ENCODE assay signal across 8 mouse cellular contexts in the genomic region with DNA sequence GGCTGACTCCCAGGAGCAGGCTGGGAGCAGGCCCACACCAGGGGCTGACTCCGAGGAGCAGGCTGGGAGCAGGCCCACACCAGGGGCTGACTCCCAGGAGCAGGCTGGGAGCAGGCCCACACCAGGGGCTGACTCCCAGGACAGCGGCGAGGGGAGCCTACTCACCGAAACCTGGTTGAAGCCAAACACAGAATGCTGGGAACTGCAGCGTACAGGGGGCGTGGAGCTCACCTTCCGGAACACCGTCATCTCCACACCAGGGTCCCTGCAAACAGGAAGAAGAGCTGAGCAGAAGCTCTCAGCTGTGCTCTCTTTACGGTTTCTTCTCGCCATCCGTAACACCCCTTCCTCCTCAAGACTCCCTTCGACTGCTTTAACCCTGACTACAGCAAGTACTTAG. TPM values are rescaled to one million over a fixed set of nuclear protein-coding genes. Genes with fewer than 3 reads are reported as not detected.
DNase-seq lines count a peak whose midpoint lies in the region; ATAC-seq lines count a peak whose summit lies in the region.
"Not testable (repeated sequence)": the region's sequence is repeated elsewhere in the genome, so short reads cannot be mapped to it uniquely, and the experiment has no call there.

No protein-coding gene starts in this region.

- H3K4me1 ChIP-seq in forebrain, embryonic 10.5 days, result peaks cover 42% of the 10 kb centered on the region
- peaks cover 32% of the 10 kb centered on the region for H3K4me1 ChIP-seq in heart, embryonic 13.5 days
- H3K4me1 ChIP-seq in hindbrain, embryonic 15.5 days (replicated peaks), result peaks cover 39% of the 10 kb centered on the region
- peaks cover 39% of the 10 kb centered on the region for H3K4me1 ChIP-seq in limb, embryonic 10.5 days
- H3K4me1 ChIP-seq in liver, embryonic 15.5 days (replicated peaks), result peaks cover 67% of the 10 kb centered on the region
- peaks cover 29% of the 10 kb centered on the region for H3K4me1 ChIP-seq in midbrain, embryonic 14.5 days (ENCODE audit: control insufficient read depth, insufficient read depth, low read length)
- peaks cover 31% of the 10 kb centered on the region for H3K4me1 ChIP-seq in stomach, embryonic 15.5 days

- H3K27ac ChIP-seq in forebrain, embryonic 10.5 days; heart, embryonic 13.5 days (replicated peaks); hindbrain, embryonic 15.5 days (replicated peaks); limb, embryonic 10.5 days; midbrain, embryonic 14.5 days (replicated peaks; ENCODE audit: low read depth, low read length); stomach, embryonic 15.5 days: not testable (repeated sequence)
- H3K27ac ChIP-seq in liver, embryonic 15.5 days (replicated peaks), result peak overlapping the region; percentile 95

- WGBS in forebrain, embryonic 10.5 days, result 93% methylated on average over 12 of the region's 12 CpGs
- WGBS in heart, embryonic 13.5 days, result 87% methylated on average over 12 of the region's 12 CpGs
- 98% methylated on average over 12 of the region's 12 CpGs for WGBS in hindbrain, embryonic 15.5 days
- 95% methylated on average over 12 of the region's 12 CpGs for WGBS in limb, embryonic 10.5 days
- 83% methylated on average over 12 of the region's 12 CpGs for WGBS in liver, embryonic 15.5 days (ENCODE audit: insufficient replicate concordance)
- 92% methylated on average over 12 of the region's 12 CpGs for WGBS in midbrain, embryonic 14.5 days
- WGBS in stomach, embryonic 15.5 days, result 91% methylated on average over 12 of the region's 12 CpGs

- H3K27me3 ChIP-seq in forebrain, embryonic 10.5 days (ENCODE audit: poor library complexity, severe bottlenecking); heart, embryonic 13.5 days (replicated peaks); hindbrain, embryonic 15.5 days; limb, embryonic 10.5 days (ENCODE audit: low read depth, poor library complexity, severe bottlenecking); liver, embryonic 15.5 days; midbrain, embryonic 14.5 days (ENCODE audit: control insufficient read depth, insufficient read depth, low read length); stomach, embryonic 15.5 days (replicated peaks): not testable (repeated sequence)

- peak overlapping the region; percentile 97 for H3K9ac ChIP-seq in heart, embryonic 13.5 days
- not testable (repeated sequence) for H3K9ac ChIP-seq in hindbrain, embryonic 15.5 days; midbrain, embryonic 14.5 days (replicated peaks; ENCODE audit: low read length); stomach, embryonic 15.5 days
- H3K9ac ChIP-seq in liver, embryonic 15.5 days, result peak overlapping the region; percentile 90

- H3K4me3 ChIP-seq in forebrain, embryonic 10.5 days, result peak overlapping the region; percentile 94
- H3K4me3 ChIP-seq in heart, embryonic 13.5 days, result peak overlapping the region; percentile 81
- H3K4me3 ChIP-seq in hindbrain, embryonic 15.5 days, result not testable (repeated sequence)
- H3K4me3 ChIP-seq in limb, embryonic 10.5 days, result peak overlapping the region; percentile 82
- H3K4me3 ChIP-seq in liver, embryonic 15.5 days (replicated peaks), result peak overlapping the region; percentile 84
- H3K4me3 ChIP-seq in midbrain, embryonic 14.5 days (replicated peaks; ENCODE audit: low read depth, low read length), result peak overlapping the region; percentile 89; the same call in 1 of the 2 replicates
- peak overlapping the region; percentile 97; the same call in 1 of the 2 replicates for H3K4me3 ChIP-seq in stomach, embryonic 15.5 days (replicated peaks)

- H3K9me3 ChIP-seq in forebrain, embryonic 10.5 days; heart, embryonic 13.5 days; hindbrain, embryonic 15.5 days; limb, embryonic 10.5 days (replicated peaks); liver, embryonic 15.5 days (replicated peaks); midbrain, embryonic 14.5 days (ENCODE audit: control insufficient read depth, low read length); stomach, embryonic 15.5 days: not testable (repeated sequence)

- H3K4me2 ChIP-seq in heart, embryonic 13.5 days, result peak overlapping the region; percentile 99
- peak overlapping the region; percentile 99 for H3K4me2 ChIP-seq in hindbrain, embryonic 15.5 days
- H3K4me2 ChIP-seq in liver, embryonic 15.5 days, result peak overlapping the region; percentile 99
- peak overlapping the region; percentile 100 for H3K4me2 ChIP-seq in midbrain, embryonic 14.5 days (ENCODE audit: low read length)
- H3K4me2 ChIP-seq in stomach, embryonic 15.5 days, result not testable (repeated sequence)

- not testable (repeated sequence) for ATAC-seq in heart, embryonic 13.5 days (ENCODE audit: extremely low read depth, insufficient number of reproducible peaks, low FRiP score, low TSS enrichment); hindbrain, embryonic 15.5 days (ENCODE audit: low FRiP score, low read depth); liver, embryonic 15.5 days (ENCODE audit: insufficient read depth); midbrain, embryonic 14.5 days (ENCODE audit: low FRiP score, low TSS enrichment); stomach, embryonic 15.5 days (ENCODE audit: insufficient read depth, low FRiP score, low read depth)

- DNase-seq in cerebellum, adult 11-12 months, result peak; percentile 37
- not testable (repeated sequence) for DNase-seq in forebrain, embryonic 10.5 days (ENCODE audit: extremely low spot score, low spot score); limb, embryonic 10.5 days (ENCODE audit: low spot score); midbrain, embryonic 14.5 days

- peaks cover 72% of the 10 kb centered on the region for H3K36me3 ChIP-seq in forebrain, embryonic 10.5 days (replicated peaks)
- H3K36me3 ChIP-seq in heart, embryonic 13.5 days, result peaks cover 63% of the 10 kb centered on the region
- peaks cover 44% of the 10 kb centered on the region for H3K36me3 ChIP-seq in hindbrain, embryonic 15.5 days
- peaks cover 77% of the 10 kb centered on the region for H3K36me3 ChIP-seq in limb, embryonic 10.5 days
- H3K36me3 ChIP-seq in liver, embryonic 15.5 days (replicated peaks), result peaks cover 63% of the 10 kb centered on the region
- peaks cover 52% of the 10 kb centered on the region for H3K36me3 ChIP-seq in midbrain, embryonic 14.5 days (ENCODE audit: control insufficient read depth, insufficient read depth, low read length)
- H3K36me3 ChIP-seq in stomach, embryonic 15.5 days, result peaks cover 40% of the 10 kb centered on the region

RNA-seq across cellular contexts. Expression of gene Map3k11, which starts 1.6 kb away (rescaled TPM):
- polyA plus RNA-seq in forebrain, embryonic 10.5 days (2016; fragmentation: Nextera tagmentation; extraction: Ambion mirVana), result 26.3 and 30.1 TPM in 2 replicates
- polyA plus RNA-seq in heart, embryonic 13.5 days (2015; fragmentation: Nextera tagmentation; extraction: Ambion mirVana), result 23.2 and 24.0 TPM in 2 replicates
- 12.3 and 13.4 TPM in 2 replicates for polyA plus RNA-seq in hindbrain, embryonic 15.5 days (2015; fragmentation: Nextera tagmentation; extraction: Ambion mirVana)
- polyA plus RNA-seq in limb, embryonic 10.5 days (2016; fragmentation: Nextera tagmentation; extraction: Ambion mirVana), result 35.3 and 42.2 TPM in 2 replicates
- 16.8 and 18.4 TPM in 2 replicates for polyA plus RNA-seq in liver, embryonic 15.5 days (2015; fragmentation: Nextera tagmentation; extraction: Ambion mirVana)
- 6.8 and 12.1 TPM in 2 replicates for polyA plus RNA-seq in midbrain, embryonic 14.5 days (2014; fragmentation: Nextera tagmentation; extraction: Ambion mirVana)
- polyA plus RNA-seq in stomach, embryonic 15.5 days (2015; fragmentation: Nextera tagmentation; extraction: Ambion mirVana), result 27.7 and 32.3 TPM in 2 replicates

RNA-seq across cellular contexts. Expression of gene Pcnx3, which starts 1.8 kb away (rescaled TPM):
- polyA plus RNA-seq in forebrain, embryonic 10.5 days (2016; fragmentation: Nextera tagmentation; extraction: Ambion mirVana), result 26.8 and 27.1 TPM in 2 replicates
- 13.6 and 14.9 TPM in 2 replicates for polyA plus RNA-seq in heart, embryonic 13.5 days (2015; fragmentation: Nextera tagmentation; extraction: Ambion mirVana)
- polyA plus RNA-seq in hindbrain, embryonic 15.5 days (2015; fragmentation: Nextera tagmentation; extraction: Ambion mirVana), result 23.9 and 26.7 TPM in 2 replicates
- 31.6 and 34.3 TPM in 2 replicates for polyA plus RNA-seq in limb, embryonic 10.5 days (2016; fragmentation: Nextera tagmentation; extraction: Ambion mirVana)
- 9.2 and 12.1 TPM in 2 replicates for polyA plus RNA-seq in liver, embryonic 15.5 days (2015; fragmentation: Nextera tagmentation; extraction: Ambion mirVana)
- 33.6 and 34.4 TPM in 2 replicates for polyA plus RNA-seq in midbrain, embryonic 14.5 days (2014; fragmentation: Nextera tagmentation; extraction: Ambion mirVana)
- polyA plus RNA-seq in stomach, embryonic 15.5 days (2015; fragmentation: Nextera tagmentation; extraction: Ambion mirVana), result 17.7 and 19.3 TPM in 2 replicates

RNA-seq across cellular contexts. Expression of gene Kcnk7, which starts 17.2 kb away (rescaled TPM):
- 0.19 TPM in 1 of 2 replicates, not detected in the other for polyA plus RNA-seq in forebrain, embryonic 10.5 days (2016; fragmentation: Nextera tagmentation; extraction: Ambion mirVana)
- polyA plus RNA-seq in heart, embryonic 13.5 days (2015; fragmentation: Nextera tagmentation; extraction: Ambion mirVana), result 0.29 TPM in 1 of 2 replicates, not detected in the other
- polyA plus RNA-seq in hindbrain, embryonic 15.5 days (2015; fragmentation: Nextera tagmentation; extraction: Ambion mirVana), result 0.14 and 0.30 TPM in 2 replicates
- polyA plus RNA-seq in limb, embryonic 10.5 days (2016; fragmentation: Nextera tagmentation; extraction: Ambion mirVana), result not detected in 2 replicates
- polyA plus RNA-seq in liver, embryonic 15.5 days (2015; fragmentation: Nextera tagmentation; extraction: Ambion mirVana), result 0.15 and 0.28 TPM in 2 replicates
- polyA plus RNA-seq in midbrain, embryonic 14.5 days (2014; fragmentation: Nextera tagmentation; extraction: Ambion mirVana), result 0.21 and 0.28 TPM in 2 replicates
- 0.52 and 1.3 TPM in 2 replicates for polyA plus RNA-seq in stomach, embryonic 15.5 days (2015; fragmentation: Nextera tagmentation; extraction: Ambion mirVana)

RNA-seq across cellular contexts. Expression of gene Sipa1, which starts 23.4 kb away (rescaled TPM):
- 20.9 and 21.1 TPM in 2 replicates for polyA plus RNA-seq in forebrain, embryonic 10.5 days (2016; fragmentation: Nextera tagmentation; extraction: Ambion mirVana)
- polyA plus RNA-seq in heart, embryonic 13.5 days (2015; fragmentation: Nextera tagmentation; extraction: Ambion mirVana), result 21.9 and 23.2 TPM in 2 replicates
- 17.1 and 20.1 TPM in 2 replicates for polyA plus RNA-seq in hindbrain, embryonic 15.5 days (2015; fragmentation: Nextera tagmentation; extraction: Ambion mirVana)
- 35.9 and 38.6 TPM in 2 replicates for polyA plus RNA-seq in limb, embryonic 10.5 days (2016; fragmentation: Nextera tagmentation; extraction: Ambion mirVana)
- 28.2 and 32.5 TPM in 2 replicates for polyA plus RNA-seq in liver, embryonic 15.5 days (2015; fragmentation: Nextera tagmentation; extraction: Ambion mirVana)
- polyA plus RNA-seq in midbrain, embryonic 14.5 days (2014; fragmentation: Nextera tagmentation; extraction: Ambion mirVana), result 8.1 and 11.5 TPM in 2 replicates
- polyA plus RNA-seq in stomach, embryonic 15.5 days (2015; fragmentation: Nextera tagmentation; extraction: Ambion mirVana), result 28.7 and 28.8 TPM in 2 replicates

RNA-seq across cellular contexts. Expression of gene Ehbp1l1, which starts 39.2 kb away (rescaled TPM):
- 6.6 and 8.4 TPM in 2 replicates for polyA plus RNA-seq in forebrain, embryonic 10.5 days (2016; fragmentation: Nextera tagmentation; extraction: Ambion mirVana)
- polyA plus RNA-seq in heart, embryonic 13.5 days (2015; fragmentation: Nextera tagmentation; extraction: Ambion mirVana), result 85.9 and 96.8 TPM in 2 replicates
- 15.5 and 19.7 TPM in 2 replicates for polyA plus RNA-seq in hindbrain, embryonic 15.5 days (2015; fragmentation: Nextera tagmentation; extraction: Ambion mirVana)
- polyA plus RNA-seq in limb, embryonic 10.5 days (2016; fragmentation: Nextera tagmentation; extraction: Ambion mirVana), result 8.4 and 9.2 TPM in 2 replicates
- polyA plus RNA-seq in liver, embryonic 15.5 days (2015; fragmentation: Nextera tagmentation; extraction: Ambion mirVana), result 110 and 121 TPM in 2 replicates
- 12.4 and 14.3 TPM in 2 replicates for polyA plus RNA-seq in midbrain, embryonic 14.5 days (2014; fragmentation: Nextera tagmentation; extraction: Ambion mirVana)
- 45.0 and 50.0 TPM in 2 replicates for polyA plus RNA-seq in stomach, embryonic 15.5 days (2015; fragmentation: Nextera tagmentation; extraction: Ambion mirVana)
